Mouse (Mus musculus) C2C12 (cell line): Measurements from ENCODE around the gene Sobp.

Source experiments
- CTCF ChIP-seq: IDR thresholded peaks from one replicate; pipeline ENCODE4 v1.5.1; 2011; ENCODE audit not compliant: control insufficient read depth, insufficient read depth, insufficient read length
- USF1 ChIP-seq: IDR thresholded peaks from one replicate; pipeline ENCODE4 v1.6.1; 2011; ENCODE audit warnings: low read depth, mild to moderate bottlenecking, control low read depth, moderate library complexity

- TF ChIP-seq CTCF (no peak), USF1 (no peak)
These were observed 169.3 kb downstream of the Sobp start for GRCm38 (mm10) chr10:43005031-43005430.
